Mouse (Mus musculus) midbrain, embryonic 11.5 days (tissue): Measurements from ENCODE around the gene Cmklr1. TPM values are rescaled to one million over a fixed set of nuclear protein-coding genes. Genes with fewer than 3 reads are reported as not detected.

ENCODE experiments used
- ATAC-seq: fragments of 200-750 bp; cut with Nextera tagmentation; 2 replicates; pipeline ENCODE4 v1.8.0; 2017; ENCODE audit warnings: moderate TSS enrichment, moderate library complexity; ENCODE audit not compliant: low FRiP score
- DNase-seq: peaks from one replicate; pipeline ENCODE4 v3.0.0; 2015; ENCODE audit warnings: low spot score; ENCODE audit errors: missing footprints
- H3K27ac ChIP-seq: fragments of 300-500 bp; sonication (generic); 2 replicates; pipeline ENCODE4 v1.5.1; 2014; ENCODE audit warnings: low read depth, low read length
- H3K27me3 ChIP-seq: fragments of 300-500 bp; sonication (generic); 2 replicates; pipeline ENCODE4 v1.6.1; 2014; ENCODE audit warnings: mild to moderate bottlenecking, low read length, moderate library complexity, mixed read lengths; ENCODE audit not compliant: control insufficient read depth, insufficient read depth
- H3K36me3 ChIP-seq: fragments of 300-500 bp; sonication (generic); 2 replicates; pipeline ENCODE4 v1.6.1; 2014; ENCODE audit warnings: mild to moderate bottlenecking, low read length, moderate library complexity, mixed read lengths; ENCODE audit not compliant: control insufficient read depth, insufficient read depth
- H3K4me1 ChIP-seq: fragments of 300-500 bp; sonication (generic); 2 replicates; pipeline ENCODE4 v1.6.1; 2014; ENCODE audit warnings: low read length; ENCODE audit not compliant: control insufficient read depth, insufficient read depth
- H3K4me2 ChIP-seq: fragments of 300-500 bp; sonication (generic); 2 replicates; pipeline ENCODE4 v1.6.1; 2014; ENCODE audit warnings: mild to moderate bottlenecking, moderate library complexity
- H3K4me3 ChIP-seq: fragments of 300-500 bp; sonication (generic); 2 replicates; pipeline ENCODE4 v1.5.1; 2014; ENCODE audit warnings: low read depth, low read length
- H3K9ac ChIP-seq: fragments of 300-500 bp; sonication (generic); 2 replicates; pipeline ENCODE4 v1.6.1; 2014; ENCODE audit warnings: low read length
- H3K9me3 ChIP-seq: fragments of 300-500 bp; sonication (generic); 2 replicates; pipeline ENCODE4 v1.6.1; 2016; ENCODE audit warnings: low read length; ENCODE audit not compliant: control insufficient read depth
- WGBS: fragments of 180-500 bp; shearing (Covaris S2); extraction: QIAGEN DNeasy Blood & Tissue Kit; methylation state at CpG from one replicate; pipeline ENCODE4 v1.1.7; 2014; 5-methylcytosine and 5-hydroxymethylcytosine counted together
- polyA plus RNA-seq: library from polyadenylated mRNA; unstranded; fragments of >200 nt; fragmentation: Nextera tagmentation; extraction: Ambion mirVana; gene quantifications from 2 replicates; pipeline ENCODE4 v1.2.1, GENCODE M21; 2014

Gene Cmklr1
- polyA plus RNA-seq, 1 experiment from 2014 or later, result 2.2 TPM

GRCm38 (mm10) chr5:113682472-113682871 lies 32.2 kb upstream of the Cmklr1 start:
- ATAC-seq, result no peak
- no peaks in the 10 kb centered on the region for H3K36me3 ChIP-seq
- H3K4me3 ChIP-seq, result no peak overlapping the region
- no peaks in the 10 kb centered on the region for H3K27me3 ChIP-seq
- DNase-seq, result no peak
- no peak overlapping the region for H3K27ac ChIP-seq
- H3K4me1 ChIP-seq, result no peaks in the 10 kb centered on the region
- H3K9me3 ChIP-seq, result no peaks in the 10 kb centered on the region
- no peak overlapping the region for H3K9ac ChIP-seq
- no peak overlapping the region for H3K4me2 ChIP-seq
- 92% methylated on average over 3 of the region's 3 CpGs for WGBS

- Histone ChIP-seq H3K36me3 (no peaks in the 10 kb centered on the region), H3K4me1 (no peaks in the 10 kb centered on the region), H3K9me3 (no peaks in the 10 kb centered on the region), H3K9ac (no peak overlapping the region), H3K4me2 (no peak overlapping the region), H3K27me3 (no peaks in the 10 kb centered on the region), H3K27ac (no peak overlapping the region), H3K4me3 (no peak overlapping the region)
- 87% methylated on average over 14 of the region's 14 CpGs for WGBS
- no peak for DNase-seq
- ATAC-seq, result no peak
These were observed 31.0 kb upstream of the Cmklr1 start for GRCm38 (mm10) chr5:113681219-113681618.

GRCm38 (mm10) chr5:113679509-113679908 lies 29.3 kb upstream of the Cmklr1 start:
- Histone ChIP-seq H3K4me2 (no peak overlapping the region), H3K9me3 (no peaks in the 10 kb centered on the region), H3K36me3 (no peaks in the 10 kb centered on the region), H3K27me3 (no peaks in the 10 kb centered on the region), H3K9ac (no peak overlapping the region), H3K4me3 (no peak overlapping the region), H3K4me1 (no peaks in the 10 kb centered on the region), H3K27ac (no peak overlapping the region)
- DNase-seq, result no peak
- WGBS, result 91% methylated on average over 4 of the region's 4 CpGs
- ATAC-seq, result no peak

- no peak overlapping the region for H3K4me2 ChIP-seq
- H3K36me3 ChIP-seq, result no peaks in the 10 kb centered on the region
- H3K9ac ChIP-seq, result no peak overlapping the region
- no peak for ATAC-seq
- H3K4me1 ChIP-seq, result no peaks in the 10 kb centered on the region
- H3K4me3 ChIP-seq, result no peak overlapping the region
- no peak overlapping the region for H3K27ac ChIP-seq
- no peaks in the 10 kb centered on the region for H3K9me3 ChIP-seq
- no peak for DNase-seq
- WGBS, result 84% methylated on average over 10 of the region's 10 CpGs
- no peaks in the 10 kb centered on the region for H3K27me3 ChIP-seq
These were observed 28.7 kb upstream of the Cmklr1 start for GRCm38 (mm10) chr5:113678743-113679452.

- ATAC-seq (no peak), DNase-seq (no peak)
- Histone ChIP-seq H3K9ac (no peak overlapping the region), H3K4me2 (no peak overlapping the region), H3K36me3 (no peaks in the 10 kb centered on the region), H3K27ac (no peak overlapping the region), H3K4me1 (no peaks in the 10 kb centered on the region), H3K27me3 (no peaks in the 10 kb centered on the region), H3K9me3 (no peaks in the 10 kb centered on the region), H3K4me3 (no peak overlapping the region)
- WGBS, result 83% methylated on average over 5 of the region's 7 CpGs
These were observed 27.3 kb upstream of the Cmklr1 start for GRCm38 (mm10) chr5:113677541-113677940.

- Histone ChIP-seq H3K27ac (no peak overlapping the region), H3K36me3 (no peaks in the 10 kb centered on the region), H3K9me3 (no peaks in the 10 kb centered on the region), H3K9ac (no peak overlapping the region), H3K27me3 (no peaks in the 10 kb centered on the region), H3K4me3 (no peak overlapping the region), H3K4me1 (no peaks in the 10 kb centered on the region), H3K4me2 (no peak overlapping the region)
- DNase-seq (no peak), ATAC-seq (no peak)
- WGBS, result 81% methylated on average over 7 of the region's 7 CpGs
These were observed 24.6 kb upstream of the Cmklr1 start for GRCm38 (mm10) chr5:113674851-113675250.

- Histone ChIP-seq H3K27me3 (no peaks in the 10 kb centered on the region), H3K4me3 (no peak overlapping the region), H3K9me3 (0 out of 2 replicates have a peak, but pooled peaks cover 4% of the 10 kb centered on the region), H3K4me1 (no peaks in the 10 kb centered on the region), H3K27ac (no peak overlapping the region), H3K9ac (no peak overlapping the region), H3K36me3 (no peaks in the 10 kb centered on the region), H3K4me2 (no peak overlapping the region)
- DNase-seq, result no peak
- WGBS, result 91% methylated on average over 7 of the region's 7 CpGs
- no peak for ATAC-seq
These were observed 22.2 kb upstream of the Cmklr1 start for GRCm38 (mm10) chr5:113672456-113672855.

- Histone ChIP-seq H3K27me3 (no peaks in the 10 kb centered on the region), H3K4me2 (no peak overlapping the region), H3K9me3 (0 out of 2 replicates have a peak, but pooled peaks cover 4% of the 10 kb centered on the region), H3K27ac (no peak overlapping the region), H3K4me3 (no peak overlapping the region), H3K4me1 (no peaks in the 10 kb centered on the region), H3K9ac (no peak overlapping the region), H3K36me3 (no peaks in the 10 kb centered on the region)
- whole genome bisulfite sequencing, result 79% methylated on average over 6 of the region's 6 CpGs
- DNase-seq, result no peak
- ATAC-seq, result no peak
These were observed 20.4 kb upstream of the Cmklr1 start for GRCm38 (mm10) chr5:113670597-113670996.

- Histone ChIP-seq H3K27me3 (no peaks in the 10 kb centered on the region), H3K27ac (no peak overlapping the region), H3K4me3 (no peak overlapping the region), H3K36me3 (no peaks in the 10 kb centered on the region), H3K9me3 (0 out of 2 replicates have a peak, but pooled peaks cover 4% of the 10 kb centered on the region), H3K4me1 (no peaks in the 10 kb centered on the region), H3K9ac (no peak overlapping the region), H3K4me2 (no peak overlapping the region)
- ATAC-seq (no peak), DNase-seq (no peak)
- WGBS, result 84% methylated on average over 3 of the region's 3 CpGs
These were observed 19.9 kb upstream of the Cmklr1 start for GRCm38 (mm10) chr5:113670110-113670509.
